Mouse (Mus musculus): ENCODE data around the gene Fpgs.

Fpgs gene

GRCm38 (mm10) chr2:32693823-32694411 lies 10.0 kb downstream of the Fpgs start:
- DNase-seq: peak; percentile 95

GRCm38 (mm10) chr2:32693282-32693681 lies 10.7 kb downstream of the Fpgs start:
- DNase-seq: no peak

DNA sequence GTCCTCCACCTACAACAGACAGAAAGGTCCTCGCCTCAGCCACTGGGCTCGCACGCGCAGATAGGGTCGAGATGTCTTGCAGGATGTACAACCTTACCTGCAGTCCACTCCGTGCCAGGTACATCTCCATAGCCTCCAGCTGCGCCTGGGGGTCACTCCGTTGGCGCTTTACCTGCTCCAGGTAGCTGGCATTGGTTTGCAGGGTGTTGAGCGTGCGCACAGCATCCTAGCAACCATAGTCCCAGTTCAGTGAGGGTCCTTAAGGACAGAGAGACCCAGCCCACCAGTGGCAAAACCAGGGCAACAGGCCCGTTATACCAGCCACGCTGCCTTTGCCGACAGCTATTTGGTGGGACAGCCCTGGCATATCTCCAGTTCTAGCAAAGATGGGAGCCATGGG lies 11.4 kb downstream of the Fpgs start:
- no peak for DNase-seq

GRCm38 (mm10) chr2:32691041-32691440 lies 12.9 kb downstream of the Fpgs start:
- DNase-seq: no peak

DNA sequence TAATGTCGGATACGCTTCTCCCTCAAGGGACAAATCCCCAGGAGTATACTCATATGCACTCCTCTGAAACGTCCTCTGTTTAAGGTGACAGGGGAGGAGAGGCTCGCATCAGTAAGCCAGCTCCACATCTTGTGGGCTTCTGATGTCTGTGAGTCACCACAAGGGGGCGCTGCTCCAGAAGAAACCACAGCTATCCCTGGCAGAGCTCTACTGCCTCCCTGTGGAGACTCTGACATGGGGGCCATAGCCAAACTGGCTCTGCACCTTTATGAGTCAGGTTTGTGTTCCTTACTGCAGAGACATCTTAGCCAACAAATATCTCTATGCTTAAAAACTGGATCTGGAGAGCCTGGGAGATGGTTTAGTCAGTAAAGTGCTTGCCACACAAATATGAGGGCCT lies 14.5 kb downstream of the Fpgs start:
- peak; percentile 94 for DNase-seq

DNA sequence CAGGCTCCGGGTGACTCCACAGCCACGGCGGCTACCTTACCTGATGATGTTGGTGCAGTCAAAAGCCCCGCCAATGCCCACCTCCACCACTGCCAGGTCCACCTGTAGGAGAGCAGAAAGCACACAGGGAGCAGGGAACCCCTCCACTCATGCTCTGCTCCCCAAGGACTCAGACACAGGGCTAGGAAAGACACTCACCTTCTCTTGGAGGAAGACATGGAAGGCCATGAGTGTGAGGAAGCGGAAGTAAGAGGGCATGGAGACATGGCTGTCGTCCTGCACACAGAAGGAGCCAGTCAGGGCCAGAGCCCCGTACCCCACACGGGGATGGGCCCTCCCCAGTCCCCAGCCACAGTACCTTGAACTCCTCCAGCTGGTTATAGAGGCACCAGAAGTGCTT lies 16.4 kb downstream of the Fpgs start:
- no peak for DNase-seq

GRCm38 (mm10) chr2:32686640-32687039 lies 17.3 kb downstream of the Fpgs start:
- DNase-seq: no peak

DNA sequence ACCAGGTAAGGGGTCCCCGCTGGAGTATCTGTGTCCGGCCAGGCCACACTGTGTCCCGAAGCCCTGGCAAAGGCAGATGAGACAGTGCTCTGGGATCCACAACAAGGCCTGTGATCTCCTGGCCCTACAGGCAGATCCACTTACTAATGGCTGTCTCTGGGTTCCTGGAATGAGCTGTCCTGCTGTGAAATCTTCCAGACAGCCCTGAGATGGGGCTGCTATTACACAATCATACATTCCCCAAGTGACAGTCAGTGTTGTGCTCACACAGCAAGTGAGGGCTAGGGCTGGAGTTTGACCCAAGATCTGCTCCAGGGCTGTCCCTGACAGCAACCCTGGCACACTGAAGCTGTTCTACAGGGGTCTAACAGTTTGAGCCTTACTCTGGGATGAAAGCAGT lies 18.1 kb downstream of the Fpgs start:
- no peak for DNase-seq

GRCm38 (mm10) chr2:32684681-32685428 lies 19.1 kb downstream of the Fpgs start:
- no peak for DNase-seq

DNA sequence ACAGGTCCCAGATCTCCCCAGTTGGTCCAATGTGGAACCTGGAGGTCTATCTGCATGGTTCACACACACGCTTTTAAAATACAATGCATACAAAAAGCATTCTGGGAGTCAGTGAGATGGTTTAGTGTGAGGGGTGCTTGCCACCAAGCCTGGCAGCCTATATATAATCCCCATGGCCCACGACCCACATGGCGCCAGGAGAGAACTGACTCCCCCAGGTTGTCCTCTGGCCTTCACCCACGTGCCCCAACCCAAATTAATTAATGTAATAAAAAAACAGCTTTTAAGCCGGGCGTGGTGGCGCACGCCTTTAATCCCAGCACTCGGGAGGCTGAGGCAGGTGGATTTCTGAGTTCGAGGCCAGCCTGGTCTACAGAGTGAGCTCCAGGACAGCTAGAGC lies 20.2 kb downstream of the Fpgs start:
- DNase-seq: no peak

DNA sequence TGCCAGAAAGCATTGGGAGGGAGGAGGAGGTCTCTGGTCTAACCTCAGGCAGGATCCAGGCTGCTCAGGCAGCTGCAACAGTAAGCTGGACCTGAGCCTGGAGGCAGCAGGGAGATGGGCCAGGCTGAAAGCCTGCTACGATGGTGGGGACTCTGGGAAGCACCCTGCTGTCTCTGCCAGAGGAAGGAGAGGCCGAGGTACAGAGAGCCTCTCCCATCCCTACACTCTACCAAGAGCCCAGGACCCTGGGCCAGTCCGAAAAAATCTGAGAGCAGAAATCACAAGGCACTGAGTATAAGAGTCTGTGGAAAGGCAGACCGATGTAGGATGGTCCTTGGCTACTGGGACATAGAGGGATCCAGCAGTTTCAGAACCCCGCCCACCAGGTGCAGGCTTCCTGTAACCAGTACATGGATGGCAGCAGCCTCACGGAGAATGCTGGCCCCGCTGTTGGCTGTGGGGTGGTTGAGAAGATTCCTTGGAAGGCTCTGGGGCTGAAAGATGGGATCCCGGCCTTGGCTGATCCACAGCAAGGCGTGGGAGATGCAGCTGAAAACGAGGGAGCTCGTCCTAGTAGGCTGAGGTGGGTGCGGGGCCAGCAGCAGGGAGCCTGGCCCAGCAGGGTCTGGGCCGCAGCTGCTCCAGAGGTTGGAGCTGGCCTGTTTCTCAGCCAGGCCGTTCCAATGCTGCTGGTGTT lies 21.1 kb downstream of the Fpgs start:
- no peak for DNase-seq

DNA sequence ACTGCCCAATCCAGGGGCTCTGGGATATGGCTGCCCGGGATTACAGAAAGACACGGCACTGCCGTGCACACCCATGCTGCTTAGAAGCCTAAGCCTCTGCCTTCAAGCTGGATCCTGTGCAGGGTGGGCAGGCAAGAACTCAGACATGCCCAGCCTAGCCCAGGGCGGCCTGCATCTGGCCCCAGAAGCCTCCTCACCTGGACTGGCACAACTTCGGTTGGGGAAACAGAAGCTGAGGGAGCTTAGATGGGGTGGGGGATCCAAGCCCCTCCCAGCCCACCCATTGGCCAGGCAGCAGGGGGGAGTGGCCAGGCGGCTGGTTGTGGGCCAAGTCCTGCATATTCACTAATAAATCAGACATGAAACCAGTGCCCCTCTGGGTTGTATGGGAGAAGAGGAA lies 22.2 kb downstream of the Fpgs start:
- no peak for DNase-seq

DNA sequence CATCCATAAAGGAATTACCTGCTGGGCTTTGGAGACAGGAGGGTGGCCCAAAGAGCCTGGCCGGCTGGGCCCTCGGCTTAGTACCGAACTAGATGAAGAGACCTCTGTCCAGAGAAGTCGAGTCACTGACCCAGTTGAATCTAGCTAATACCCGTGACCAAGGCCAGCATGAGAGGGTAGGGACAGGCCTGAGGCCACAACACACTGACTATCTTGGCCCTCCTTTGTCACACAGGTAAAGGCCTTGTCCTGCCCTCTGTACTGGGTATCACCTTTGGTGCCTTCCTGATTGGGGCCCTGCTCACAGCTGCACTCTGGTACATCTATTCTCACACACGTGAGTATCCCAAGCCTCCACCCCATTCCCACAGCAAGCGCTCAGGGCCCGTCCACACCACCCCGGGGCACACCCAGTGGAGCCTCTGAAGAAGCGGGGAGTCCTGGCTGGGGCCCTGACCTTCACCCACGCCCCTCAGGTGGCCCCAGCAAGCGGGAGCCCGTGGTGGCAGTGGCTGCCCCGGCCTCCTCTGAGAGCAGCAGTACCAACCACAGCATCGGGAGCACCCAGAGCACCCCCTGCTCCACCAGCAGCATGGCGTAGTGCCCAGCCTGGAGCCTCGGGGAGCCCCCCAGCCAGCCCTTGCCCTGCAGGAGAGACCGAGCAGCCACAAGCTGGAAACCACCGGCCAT lies 22.8 kb downstream of the Fpgs start:
- no peak for DNase-seq

GRCm38 (mm10) chr2:32680051-32680451 lies 23.9 kb downstream of the Fpgs start:
- peak; percentile 33 for DNase-seq

DNA sequence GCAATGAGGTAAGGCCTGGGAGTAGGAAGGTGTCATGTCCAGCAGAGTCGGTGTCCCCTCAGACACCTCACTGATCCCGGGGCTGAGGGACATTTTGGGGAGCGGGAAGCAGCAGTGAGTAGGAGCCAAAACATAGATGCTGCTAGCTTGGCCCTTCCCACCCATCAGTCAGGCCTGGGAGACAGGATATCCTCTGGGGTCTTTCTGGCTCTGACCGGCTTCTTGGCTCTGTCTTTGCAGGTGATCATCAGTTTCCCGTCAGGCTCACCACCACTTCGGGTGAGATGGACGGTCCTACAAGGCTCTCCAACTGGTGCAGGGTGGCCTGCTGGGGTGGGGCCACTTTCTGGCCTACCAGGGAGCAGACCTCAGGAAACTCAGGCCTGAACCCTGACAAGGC lies 26.3 kb downstream of the Fpgs start:
- DNase-seq: no peak

DNA sequence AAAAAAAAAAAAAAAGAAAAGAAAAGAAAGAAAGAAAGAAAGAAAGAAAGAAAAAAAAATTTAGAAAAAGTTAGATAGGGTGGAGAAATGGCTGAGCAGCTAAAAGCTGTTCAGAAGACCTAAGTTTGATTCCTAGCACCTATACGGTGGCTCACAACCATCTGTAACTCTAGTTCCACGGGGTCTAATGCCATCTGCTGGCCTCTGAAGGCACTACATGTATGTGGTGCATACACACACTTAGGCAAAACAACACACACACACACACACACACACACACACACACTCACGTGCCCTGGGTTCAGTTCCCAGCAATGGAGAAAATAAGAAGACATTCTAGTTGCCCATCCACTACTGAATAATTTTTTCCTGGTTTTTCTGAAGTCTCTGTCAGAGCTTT lies 27.1 kb downstream of the Fpgs start:
- DNase-seq: no peak

- DNase-seq: no peak
Observed at GRCm38 (mm10) chr2:32673176-32673917, 30.6 kb downstream of the Fpgs start.

- no peak for DNase-seq
Observed at GRCm38 (mm10) chr2:32671907-32672595, 31.9 kb downstream of the Fpgs start.

DNA sequence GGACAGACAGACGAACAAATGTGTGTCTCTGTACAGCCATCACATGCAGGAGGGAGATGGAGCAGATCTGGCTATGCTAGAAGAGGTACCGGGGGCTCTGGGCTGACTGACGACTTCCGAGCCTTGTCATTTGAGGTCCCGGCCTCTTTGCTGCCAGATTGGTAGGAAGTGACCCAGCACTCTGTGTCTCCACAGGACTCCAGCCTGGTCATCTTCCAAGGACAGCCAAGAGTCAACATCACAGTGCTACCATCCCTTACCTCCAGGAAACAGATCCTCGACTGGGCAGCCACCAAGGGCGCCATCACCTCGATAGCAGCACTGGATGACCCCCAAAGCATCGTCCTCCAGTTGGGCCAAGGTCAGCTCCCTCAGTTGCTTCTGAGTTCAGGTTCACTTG lies 32.8 kb downstream of the Fpgs start:
- DNase-seq: no peak

- DNase-seq: no peak
Observed at GRCm38 (mm10) chr2:32669876-32670275, 34.1 kb downstream of the Fpgs start.

DNA sequence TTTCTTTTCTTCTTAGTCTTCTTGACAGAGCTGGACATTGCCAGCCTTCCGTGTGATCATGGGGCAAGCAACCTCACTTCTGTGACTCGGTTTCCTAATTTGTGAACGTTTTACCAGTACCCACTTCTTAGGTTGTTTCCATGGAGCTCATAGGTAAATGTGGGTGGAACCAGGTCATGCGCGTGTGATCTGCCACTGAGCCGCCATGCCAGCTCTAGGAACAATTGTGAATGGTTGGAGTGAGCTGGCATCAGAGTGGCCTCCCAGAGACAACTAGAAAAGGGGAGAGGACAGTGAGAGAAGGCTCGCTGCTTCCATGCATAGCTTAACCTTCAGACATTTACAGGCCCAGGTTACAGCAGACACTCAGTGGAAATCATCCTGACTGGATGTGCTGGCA lies 35.8 kb downstream of the Fpgs start:
- DNase-seq: no peak

DNA sequence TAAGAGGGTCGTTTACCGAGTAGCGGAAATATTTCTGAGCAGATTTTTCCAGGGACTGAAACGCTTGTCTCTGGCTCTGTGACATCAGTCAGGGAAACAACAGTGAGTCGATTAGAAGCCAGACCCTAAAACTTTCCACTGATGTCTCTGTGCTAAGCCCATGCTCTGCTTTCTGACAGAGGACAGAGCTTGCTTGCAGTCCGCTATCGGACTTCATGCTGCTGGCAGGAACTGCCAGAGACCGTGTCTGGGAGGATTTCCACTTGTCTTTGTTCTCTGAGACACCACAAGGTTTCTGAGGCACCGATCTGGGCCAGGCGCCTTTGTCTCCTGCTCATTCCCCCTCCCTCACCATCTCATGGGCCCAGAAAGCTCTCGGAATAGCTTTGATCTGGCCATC lies 36.2 kb downstream of the Fpgs start:
- DNase-seq: no peak
